Mouse (Mus musculus): ENCODE results near the gene Plekha7. TPM values are rescaled to one million over a fixed set of nuclear protein-coding genes. Genes with fewer than 3 reads are reported as not detected.

Gene Plekha7
- total RNA-seq, 2 experiments from 2014 or later, result 4.0 TPM

DNA sequence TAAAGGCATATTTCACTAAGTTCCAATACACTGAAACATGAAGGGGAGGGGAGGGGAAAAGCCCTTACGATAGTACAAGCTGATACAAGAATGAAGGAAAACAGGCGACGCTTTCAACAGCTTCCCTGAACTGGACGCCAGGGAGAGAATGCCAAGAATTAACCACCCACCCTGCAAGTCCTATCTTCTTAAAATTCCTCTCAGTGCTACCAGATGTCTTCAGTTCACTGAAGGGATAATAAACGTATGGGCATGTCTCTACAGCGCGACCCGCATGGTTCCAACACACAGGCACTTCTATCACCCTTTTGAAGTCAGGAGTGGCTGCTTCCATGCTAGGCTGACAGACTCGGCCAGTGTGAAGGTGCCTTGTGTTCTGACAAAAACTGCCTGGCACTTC lies 118.5 kb downstream of the Plekha7 start:
- no peak for DNase-seq (ENCODE audit: low spot score in 2 of 2)

GRCm38 (mm10) chr7:116188391-116188790 lies 119.8 kb downstream of the Plekha7 start:
- DNase-seq (ENCODE audit: low spot score in 2 of 2), result no peak

DNA sequence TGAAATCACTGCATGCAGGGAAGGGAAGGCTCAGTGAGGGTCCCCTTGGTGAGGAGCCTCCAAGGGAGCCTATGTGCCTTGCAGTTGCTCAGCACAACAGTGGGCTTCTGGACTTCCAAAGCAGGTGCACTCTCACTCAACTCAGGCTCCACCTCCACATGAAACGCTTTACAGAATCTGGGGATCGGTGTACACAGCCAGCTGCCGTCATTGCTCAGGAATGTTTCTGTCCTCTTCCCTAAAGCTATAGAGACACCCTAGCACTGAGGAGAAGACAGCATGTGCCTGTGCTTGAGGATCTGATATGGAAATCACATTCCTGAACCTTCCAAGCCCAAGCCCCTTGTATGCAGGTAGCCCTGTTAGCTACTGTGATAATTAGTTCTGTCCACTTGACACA lies 120.7 kb downstream of the Plekha7 start:
- DNase-seq (ENCODE audit: low spot score in 2 of 2), result no peak

GRCm38 (mm10) chr7:116186847-116187246 lies 121.3 kb downstream of the Plekha7 start:
- no peak for DNase-seq (ENCODE audit: low spot score in 2 of 2)

DNA sequence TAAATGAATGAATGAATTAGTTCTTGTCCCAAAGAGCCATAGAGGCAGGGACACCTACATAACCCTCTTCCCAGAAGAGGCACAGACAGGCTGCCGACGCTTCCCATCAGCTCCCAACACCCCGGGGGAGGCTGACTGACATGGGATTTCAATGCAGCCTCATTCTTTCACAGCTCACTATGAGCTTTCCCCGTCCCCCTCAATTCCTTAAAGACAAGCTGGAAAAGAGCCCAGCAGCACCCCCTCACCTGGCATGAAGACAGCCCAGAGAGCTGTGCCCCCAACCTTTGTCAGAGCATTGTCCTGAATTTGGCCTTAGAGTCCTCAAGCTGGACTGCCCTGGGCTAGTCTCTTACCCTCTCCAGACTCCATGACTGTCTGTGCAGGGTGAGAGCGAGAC lies 122.0 kb downstream of the Plekha7 start:
- no peak for DNase-seq (ENCODE audit: low spot score in 2 of 2)

GRCm38 (mm10) chr7:116184358-116185057 lies 123.7 kb downstream of the Plekha7 start:
- no peak for DNase-seq (ENCODE audit: low spot score in 2 of 2)

DNA sequence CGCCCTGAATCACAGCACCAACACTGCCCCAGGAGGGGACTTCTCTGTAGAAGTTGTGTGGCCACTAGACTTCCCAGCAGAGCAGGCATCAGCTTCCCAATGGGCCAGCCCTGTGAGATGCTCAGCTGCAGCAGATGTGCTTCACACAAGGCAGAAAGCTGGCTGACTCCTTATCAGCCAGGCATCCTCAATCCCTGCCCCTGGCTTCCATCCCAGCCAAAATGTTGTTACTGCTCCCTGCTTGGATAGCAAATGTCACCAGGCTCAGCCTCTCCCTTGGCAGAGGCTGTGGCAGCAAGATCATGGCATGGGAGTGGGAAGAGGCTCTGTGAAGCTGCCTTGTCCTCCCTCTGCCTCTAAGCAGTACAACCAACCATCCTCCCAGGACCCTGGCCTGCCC lies 125.7 kb downstream of the Plekha7 start:
- DNase-seq (ENCODE audit: low spot score in 2 of 2), result no peak

GRCm38 (mm10) chr7:116181444-116181946 lies 126.7 kb downstream of the Plekha7 start:
- no peak for DNase-seq (ENCODE audit: low spot score in 2 of 2)

GRCm38 (mm10) chr7:116178916-116179315 lies 129.3 kb downstream of the Plekha7 start:
- no peak for DNase-seq (ENCODE audit: low spot score in 2 of 2)

DNA sequence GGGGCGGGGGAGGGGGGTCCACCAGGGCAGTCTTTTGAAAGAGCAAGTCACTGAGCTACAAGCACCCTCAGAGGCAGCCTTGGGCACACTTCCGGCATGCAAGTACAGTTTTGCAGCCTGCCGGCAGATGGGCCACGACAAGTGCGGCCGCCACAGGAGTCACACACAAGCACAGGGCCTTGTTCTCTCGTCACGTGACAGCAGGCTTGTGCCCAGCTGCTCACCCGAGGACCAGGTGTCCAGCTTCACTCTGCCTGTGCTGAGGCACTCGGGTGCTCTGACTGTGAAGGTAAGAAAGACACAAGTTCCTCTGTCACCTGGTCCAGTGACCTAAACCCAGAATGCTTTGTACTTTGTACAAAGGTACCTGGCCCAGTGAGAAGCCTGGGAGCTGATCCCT lies 135.4 kb downstream of the Plekha7 start:
- DNase-seq (ENCODE audit: low spot score in 2 of 2), result no peak

GRCm38 (mm10) chr7:116169426-116169825 lies 138.8 kb downstream of the Plekha7 start:
- DNase-seq (ENCODE audit: low spot score in 2 of 2), result no peak

DNA sequence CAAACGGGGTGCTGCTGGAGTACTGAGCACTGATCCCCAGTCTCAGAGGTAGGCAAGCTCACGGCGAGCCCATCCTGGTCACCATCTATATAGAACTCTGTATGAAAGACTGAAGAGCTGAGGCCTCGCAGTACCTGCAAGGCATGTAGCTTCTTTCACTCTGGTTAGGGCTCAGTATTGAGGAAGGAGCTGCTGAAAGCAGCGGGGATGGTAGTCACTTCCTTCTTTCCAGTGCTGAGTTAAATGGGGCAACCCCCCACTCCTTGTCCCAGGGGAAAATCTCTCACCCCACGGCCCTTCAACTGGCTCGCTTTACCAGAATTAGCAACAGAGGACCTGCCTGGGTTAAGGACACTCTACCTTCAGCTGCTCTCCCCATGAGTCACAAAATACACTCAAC lies 140.0 kb downstream of the Plekha7 start:
- no peak for DNase-seq (ENCODE audit: low spot score in 2 of 2)

- DNase-seq (ENCODE audit: low spot score in 2 of 2), result no peak
Measured at GRCm38 (mm10) chr7:116164232-116164631, 143.9 kb downstream of the Plekha7 start.

GRCm38 (mm10) chr7:116161544-116161943 lies 146.6 kb downstream of the Plekha7 start:
- no peak for DNase-seq (ENCODE audit: low spot score in 2 of 2)

DNA sequence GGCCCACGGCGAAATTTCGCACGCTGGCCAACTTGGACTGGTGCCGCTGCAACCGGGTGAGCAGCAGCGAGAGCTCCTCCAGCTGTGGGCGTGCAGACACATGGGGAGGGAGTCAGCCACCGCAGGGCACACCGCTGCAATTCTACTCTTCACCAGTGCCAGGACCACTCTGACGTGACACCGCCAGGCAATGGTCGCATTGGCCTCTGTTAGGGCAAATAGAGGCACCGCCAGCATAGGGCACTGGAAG lies 151.4 kb downstream of the Plekha7 start:
- DNase-seq (ENCODE audit: low spot score in 2 of 2), result no peak

- no peak for DNase-seq (ENCODE audit: low spot score in 2 of 2)
Measured at GRCm38 (mm10) chr7:116156072-116156893, 151.9 kb downstream of the Plekha7 start.

- DNase-seq (ENCODE audit: low spot score in 2 of 2), result no peak
Measured at GRCm38 (mm10) chr7:116153781-116154368, 154.3 kb downstream of the Plekha7 start.

DNA sequence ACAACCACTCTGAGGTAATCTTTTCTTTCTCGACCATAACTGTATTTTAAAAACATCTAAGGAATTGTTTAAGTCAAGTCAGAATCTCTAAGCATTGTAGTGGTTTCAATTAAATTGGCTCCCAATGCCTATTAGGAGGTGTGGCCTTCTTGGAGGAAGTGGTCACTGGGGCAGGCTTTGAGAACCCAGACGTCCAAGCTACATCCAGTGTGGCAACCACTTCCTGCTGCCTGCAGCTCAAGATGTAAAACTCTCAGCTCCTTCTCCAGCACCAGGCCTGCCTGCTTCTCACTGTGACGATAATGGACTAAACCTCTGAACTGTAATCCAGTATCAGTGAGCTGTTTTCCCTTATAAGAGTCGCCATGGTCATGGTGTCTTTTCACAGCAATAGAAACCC lies 158.6 kb downstream of the Plekha7 start:
- no peak for DNase-seq (ENCODE audit: low spot score in 2 of 2)

GRCm38 (mm10) chr7:116147114-116147513 lies 161.1 kb downstream of the Plekha7 start:
- DNase-seq (ENCODE audit: low spot score in 2 of 2), result no peak

DNA sequence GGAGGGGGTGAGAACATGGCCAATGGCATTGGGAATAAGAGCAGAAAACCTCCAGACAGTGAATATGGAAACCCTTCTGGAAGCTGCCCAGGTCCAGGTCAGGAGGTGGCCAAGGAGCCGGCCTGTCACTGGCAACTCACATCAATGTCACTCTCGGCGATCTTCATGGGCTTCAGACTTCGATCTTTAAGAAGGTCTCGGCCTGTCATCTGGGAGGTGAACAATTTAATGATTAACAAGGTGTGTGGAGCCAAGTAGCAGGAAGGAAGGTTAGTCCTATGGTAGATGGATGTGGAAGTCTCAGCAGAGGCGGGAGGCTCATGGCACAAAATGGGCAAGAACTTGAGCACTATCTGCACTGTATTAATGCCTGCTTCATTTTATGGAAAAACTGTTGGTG lies 163.1 kb downstream of the Plekha7 start:
- no peak for DNase-seq (ENCODE audit: low spot score in 2 of 2)

GRCm38 (mm10) chr7:116137671-116138070 lies 170.5 kb downstream of the Plekha7 start:
- no peak for DNase-seq (ENCODE audit: low spot score in 2 of 2)

DNA sequence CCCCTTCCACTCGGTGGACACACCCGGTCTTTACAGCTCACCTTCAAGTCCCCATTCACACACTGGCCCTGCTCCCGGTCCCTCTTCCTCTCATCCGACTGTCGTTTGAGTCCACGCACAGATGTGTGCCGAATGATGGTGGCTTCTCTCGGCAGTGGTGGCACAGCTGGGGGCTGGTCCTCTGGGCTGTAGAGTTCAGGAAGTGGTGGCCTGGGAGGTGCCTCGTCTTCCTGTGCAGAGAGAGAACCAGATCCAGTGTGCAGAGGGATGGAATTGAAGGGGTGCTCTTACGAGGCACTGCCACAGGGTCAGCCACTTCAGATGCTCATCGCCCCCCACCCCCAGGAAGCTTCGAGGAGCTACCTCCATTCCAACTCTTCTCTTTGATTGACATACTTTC lies 171.0 kb downstream of the Plekha7 start:
- no peak for DNase-seq (ENCODE audit: low spot score in 2 of 2)
